Mouse (Mus musculus) T-cell, adult 2 months (primary cell): ENCODE measurements around the gene Nectin3.
"Not testable (repeated sequence)": the region's sequence is repeated elsewhere in the genome, so short reads cannot be mapped to it uniquely, and the experiment has no call there.

Experiments used
- DNase-seq: peaks from one replicate; pipeline ENCODE4 v3.0.0; 2022; ENCODE audit warnings: low spot score

Gene Nectin3

DNA sequence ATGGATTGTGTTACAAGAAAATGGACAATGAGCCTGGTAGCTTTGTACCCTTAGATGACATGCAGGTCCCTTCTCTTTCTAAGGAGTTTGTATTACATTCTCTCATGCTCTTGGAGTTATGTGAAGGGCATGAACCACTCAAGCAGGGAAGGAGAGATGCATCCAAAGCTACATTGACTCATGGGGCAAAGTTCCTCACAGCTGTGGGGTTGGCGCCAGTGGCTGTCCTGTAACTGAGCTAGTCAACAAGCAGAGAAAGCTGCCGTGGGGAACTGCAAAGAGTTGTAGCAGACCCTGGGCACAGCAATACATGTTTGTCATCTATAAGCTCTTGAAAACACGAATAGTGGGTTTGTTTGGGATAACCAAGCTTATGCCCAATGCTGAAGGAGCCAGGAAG, 82.1 kb downstream of the Nectin3 start:
- DNase-seq: no peak

DNA sequence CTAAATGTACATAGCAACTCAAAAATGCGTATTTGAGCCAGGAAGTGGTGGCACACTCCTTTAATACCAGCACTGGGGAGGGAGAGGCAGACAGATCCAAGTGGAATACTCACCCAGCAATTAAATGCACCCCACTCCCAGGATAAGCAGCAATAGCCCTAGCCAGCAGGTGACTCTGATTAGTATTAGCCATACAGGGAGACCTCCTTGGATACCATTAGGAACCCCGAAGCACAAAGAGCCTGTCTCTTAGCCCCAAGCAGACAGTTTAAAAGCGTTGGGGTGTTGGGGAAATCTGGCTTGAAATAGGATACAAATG, 87.6 kb downstream of the Nectin3 start:
- no peak for DNase-seq

DNA sequence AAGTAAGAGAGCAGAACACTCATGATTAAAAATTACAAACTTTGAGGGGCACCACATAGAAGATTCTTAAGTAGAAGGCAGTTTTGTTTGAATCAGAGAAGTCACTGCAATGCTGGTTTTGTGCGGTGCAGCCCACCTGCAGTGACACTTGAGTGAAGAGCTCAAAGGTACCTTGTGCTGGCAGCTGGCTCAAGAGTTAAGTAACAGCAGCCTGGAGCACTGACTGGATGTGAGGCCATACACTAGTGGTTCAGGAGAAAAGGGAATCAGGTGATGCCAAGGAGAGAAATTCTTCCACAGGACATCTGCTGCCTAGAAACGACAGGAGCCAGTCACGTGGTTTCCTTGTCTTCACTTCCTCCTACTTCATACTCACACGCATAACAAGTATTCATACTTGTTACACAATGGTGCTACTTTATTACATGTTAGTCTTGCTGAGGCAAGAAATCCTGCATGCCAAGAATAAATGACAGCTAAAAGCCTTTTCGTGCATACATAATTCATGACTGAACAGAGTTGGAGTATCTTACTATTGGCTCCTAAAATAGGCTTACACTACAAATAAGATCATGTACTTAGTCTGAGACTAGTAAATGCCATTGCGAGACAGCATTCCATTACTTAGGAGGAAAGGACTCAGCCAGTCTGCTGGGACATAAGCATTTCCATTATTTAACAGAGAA, 88.1 kb downstream of the Nectin3 start:
- DNase-seq: no peak

DNA sequence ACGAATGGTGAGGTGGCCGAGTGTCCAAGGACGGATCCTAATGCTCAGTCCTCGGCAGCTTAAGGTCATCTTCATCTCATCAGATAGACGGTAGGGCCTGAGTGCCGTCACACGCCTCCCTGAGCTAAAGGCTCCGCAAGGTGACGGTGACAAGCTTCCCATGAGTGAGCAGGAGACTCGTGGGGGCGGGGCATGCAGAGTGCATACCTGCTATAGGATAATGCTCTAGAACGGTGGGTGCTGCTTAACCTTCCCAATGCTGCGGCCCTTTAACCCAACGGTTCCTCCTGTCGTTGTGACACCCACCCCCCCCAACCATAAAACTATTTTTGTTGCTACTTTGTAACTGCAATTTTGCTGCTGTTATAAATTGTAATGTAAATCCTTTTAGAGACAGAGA, 90.3 kb downstream of the Nectin3 start:
- DNase-seq: no peak

DNA sequence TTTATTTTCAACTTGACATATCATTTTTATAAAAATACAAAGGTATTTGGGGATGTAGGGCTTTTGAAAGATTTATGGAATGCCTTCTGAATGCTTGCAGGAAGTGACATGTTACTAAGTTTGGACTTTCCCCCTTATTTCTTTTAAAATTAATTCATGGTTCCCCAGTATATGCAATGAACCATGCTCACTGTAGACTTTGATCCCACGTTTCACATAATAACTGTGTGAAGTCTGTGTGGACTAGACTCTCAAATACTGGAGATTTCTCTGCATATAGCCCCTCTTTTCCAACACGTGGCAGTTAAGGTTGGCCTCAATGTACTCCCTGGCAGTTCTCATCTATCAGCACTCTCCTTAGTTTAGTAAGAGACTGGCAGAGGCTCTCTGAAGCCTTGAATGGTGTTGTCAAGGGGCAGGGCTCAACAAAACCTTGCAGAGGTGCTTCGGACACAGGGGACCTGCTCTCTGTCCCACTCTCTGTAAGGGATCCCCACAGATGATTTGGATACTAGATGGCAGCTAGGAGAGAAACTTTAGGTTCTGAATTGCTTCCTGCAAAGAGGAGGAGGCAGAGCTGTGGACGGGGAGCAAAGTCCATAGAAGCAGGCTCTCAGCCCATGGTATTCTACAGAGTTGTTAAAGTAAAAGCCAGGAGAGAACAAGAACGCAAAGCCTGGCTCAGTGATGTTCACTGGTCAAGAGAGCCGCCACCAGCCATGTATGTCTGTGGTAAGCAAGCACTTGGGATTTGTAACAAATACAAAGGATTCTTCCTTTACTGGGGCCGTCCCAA, 91.3 kb downstream of the Nectin3 start:
- DNase-seq: no peak

DNA sequence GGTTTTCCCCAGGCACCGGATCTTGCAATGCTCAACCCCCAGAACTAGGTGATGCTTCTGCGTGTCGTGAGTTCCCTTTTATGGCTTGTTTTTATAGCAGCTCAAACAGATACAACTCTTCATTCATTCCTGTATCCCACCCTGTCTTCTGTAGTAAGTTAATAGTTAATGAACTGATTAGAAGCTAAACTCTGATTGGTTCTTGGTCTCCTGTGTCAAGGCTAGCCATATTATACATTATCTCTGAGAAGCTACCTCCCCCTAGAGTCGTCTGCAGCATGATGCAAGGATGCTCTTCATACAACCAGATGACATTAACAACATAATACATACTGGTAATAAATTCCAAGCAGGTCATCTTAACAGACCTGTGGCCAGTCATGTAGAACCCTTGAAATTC, 100.4 kb downstream of the Nectin3 start:
- no peak for DNase-seq

DNA sequence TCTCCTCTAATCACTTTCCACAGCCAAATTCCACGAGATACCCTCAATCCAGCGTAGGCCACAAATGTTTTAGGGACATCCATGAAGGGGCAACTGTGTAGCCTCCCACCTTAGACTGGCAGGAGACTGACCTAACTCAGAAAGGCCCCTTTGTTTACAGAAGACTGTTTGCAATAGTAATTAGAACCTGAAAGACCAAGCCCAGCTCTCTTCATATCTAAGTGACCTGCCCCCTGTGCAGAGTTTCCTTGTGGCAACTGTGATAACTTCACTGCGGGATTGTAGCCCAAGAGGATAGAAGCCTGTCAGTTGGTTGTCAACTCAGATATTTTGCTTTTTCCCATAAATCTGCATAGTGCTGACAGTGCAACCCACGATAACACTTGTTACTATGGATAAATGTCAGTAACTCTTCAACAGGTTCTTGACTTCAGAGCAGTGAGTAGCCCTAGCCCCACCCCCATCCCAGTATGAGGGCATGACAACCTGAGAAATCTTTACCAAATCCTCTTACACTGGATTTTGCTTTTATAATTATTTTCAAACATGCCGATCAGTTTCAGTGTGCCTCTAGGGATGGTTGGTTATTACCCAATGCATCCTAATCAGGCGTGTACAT, 108.8 kb downstream of the Nectin3 start:
- no peak for DNase-seq

DNA sequence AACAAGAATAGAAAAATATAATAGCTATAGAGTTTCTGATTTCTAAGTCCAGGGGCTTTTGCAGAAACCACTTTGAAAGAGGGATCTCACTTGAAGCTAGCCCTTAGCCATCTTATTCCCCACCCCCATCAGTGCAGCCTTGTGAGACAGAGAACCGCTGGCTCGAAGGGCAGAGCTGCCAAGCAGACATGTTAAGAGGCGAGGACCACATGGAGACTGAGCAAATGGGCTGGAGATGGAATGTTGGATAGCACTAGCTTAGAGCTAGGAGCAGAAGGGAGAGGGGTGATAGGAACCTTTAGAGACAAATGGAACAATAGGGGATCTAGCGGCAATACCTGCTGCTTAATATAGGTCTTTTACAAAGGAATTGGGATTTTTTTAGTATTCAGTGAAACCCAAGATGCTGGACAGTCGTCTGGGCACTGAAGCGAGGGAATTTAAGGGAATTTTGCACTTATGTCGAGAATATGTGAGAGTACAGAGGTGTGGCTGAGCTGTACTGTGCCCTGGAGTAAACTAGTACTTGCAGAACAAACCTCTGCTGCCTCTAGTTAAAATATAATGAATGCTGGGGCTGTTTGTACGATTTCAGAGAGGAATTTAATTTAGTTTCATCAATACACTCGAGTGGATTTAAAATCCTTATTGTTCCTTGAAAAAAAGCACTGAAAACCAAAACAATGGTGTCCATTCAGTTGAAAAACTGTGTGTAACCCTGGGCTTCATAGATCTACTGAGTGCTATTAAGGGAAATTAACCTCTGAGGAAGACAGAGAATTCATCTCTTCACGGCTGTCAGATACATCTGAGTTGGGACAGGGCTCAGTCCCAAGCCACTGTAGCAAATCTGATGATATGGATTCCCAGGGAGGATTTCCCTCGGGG, 109.6 kb downstream of the Nectin3 start:
- DNase-seq: no peak

DNA sequence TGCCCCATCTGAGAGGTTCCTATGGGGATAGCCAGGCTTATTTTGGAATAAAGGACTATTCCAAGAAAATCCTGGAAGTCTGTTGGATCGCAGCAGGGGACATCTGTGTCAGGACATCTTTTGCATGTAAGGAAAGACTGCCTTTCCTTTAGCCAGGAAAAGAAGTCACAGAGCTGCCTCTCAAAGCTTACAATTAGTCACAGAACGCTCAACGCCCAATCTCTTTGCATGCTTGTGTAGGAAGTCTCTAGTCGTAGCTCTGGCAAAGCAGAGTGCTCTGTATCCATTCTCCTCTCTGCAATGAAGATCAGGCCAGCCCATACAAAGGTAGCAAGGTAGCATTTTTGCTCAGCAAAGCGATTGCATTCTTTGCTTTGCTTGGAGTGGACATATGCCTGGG, 114.0 kb downstream of the Nectin3 start:
- DNase-seq: no peak

DNA sequence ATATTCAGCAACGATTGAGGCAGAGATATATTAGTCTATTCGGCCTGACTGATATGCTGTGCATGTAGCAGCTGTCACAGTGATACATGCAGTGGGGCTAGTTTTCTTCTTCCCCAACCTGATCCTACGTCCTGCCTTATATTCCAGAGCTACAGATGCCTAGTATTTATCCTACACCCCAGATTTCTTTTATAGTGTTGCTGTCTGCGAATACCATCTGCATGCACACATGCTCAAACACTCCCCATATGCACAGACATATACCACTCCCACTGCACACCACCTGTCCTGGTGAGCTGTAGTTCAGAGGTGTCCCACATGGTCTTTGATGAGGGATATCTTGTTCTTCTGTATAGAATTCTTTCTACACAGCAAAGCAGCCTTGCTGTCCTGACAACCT, 115.0 kb downstream of the Nectin3 start:
- no peak for DNase-seq

DNA sequence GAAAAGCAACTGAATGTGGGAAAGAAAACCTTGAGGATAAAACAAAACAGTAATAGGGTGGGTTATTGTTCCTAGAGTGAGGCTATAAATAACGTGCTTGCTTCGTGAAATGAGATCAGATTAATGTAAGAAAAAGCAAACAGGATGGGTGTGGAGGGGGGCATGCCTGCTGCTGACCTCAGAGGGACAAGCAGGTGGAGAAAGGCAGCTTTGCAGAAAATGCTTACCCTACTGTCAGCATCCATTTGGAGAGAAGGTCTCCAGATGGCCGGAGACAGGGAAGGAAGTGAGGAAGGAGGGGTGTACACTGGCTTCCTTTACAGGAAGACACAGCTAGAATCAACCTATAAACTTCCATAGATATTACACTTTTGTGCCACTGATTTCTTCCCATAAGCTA, 121.8 kb downstream of the Nectin3 start:
- no peak for DNase-seq

DNA sequence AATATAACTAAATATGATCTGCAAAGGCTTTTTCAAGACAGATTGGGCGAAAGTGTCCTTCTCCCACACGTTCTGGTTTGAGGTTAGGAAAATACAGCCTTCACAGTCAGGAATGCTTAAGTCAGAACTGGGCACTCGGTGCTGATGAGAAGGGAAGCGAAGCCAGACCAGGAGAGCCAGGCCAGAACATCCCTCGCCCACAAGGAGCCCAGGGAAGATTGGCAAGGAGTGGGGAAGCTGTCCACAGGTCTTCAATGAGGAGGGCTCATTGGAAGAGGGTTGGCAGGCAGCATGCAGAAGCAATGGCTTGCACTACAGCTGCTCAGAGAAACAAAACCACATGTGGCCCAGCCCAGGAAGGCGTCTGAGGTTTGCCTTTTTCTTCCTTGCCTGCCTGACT, 136.3 kb downstream of the Nectin3 start:
- DNase-seq: no peak

DNA sequence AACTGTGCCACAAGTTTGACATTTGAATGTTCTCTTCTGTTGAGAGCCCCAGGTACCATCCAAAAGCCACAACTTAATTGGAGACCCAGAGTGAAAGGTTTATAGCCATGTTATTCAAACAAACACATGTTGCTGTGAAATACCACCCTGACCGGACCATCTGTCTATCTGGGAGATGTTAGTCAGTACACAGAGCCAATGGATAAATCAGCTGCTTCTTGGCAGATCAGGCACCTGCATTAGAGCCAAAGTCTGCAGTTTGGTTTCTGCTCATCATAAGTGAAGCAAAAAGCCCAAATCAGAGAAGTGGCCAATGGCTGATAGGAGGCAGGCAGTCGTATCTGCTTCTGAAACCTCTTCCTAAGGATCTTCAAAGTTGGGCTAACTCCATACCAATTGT, 140.7 kb downstream of the Nectin3 start:
- DNase-seq: not testable (repeated sequence)

DNA sequence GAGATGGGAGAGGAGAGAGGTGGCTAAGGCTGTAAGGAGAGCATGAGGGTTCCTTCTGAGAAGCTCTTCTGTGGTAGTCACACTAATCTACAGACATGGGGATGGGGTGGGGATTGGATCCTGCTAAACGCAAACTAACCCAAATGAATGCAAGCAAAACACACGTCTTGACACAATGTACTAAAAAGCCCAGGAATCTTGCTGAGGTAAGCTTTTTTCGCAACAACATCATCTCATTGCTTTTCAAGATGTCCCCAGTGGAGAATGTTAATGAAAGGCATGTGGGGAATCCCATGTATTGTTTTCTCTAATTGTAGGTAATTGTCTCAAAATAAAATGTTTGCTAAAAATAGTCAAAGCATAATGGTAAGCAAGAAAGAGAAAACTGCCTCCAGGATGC, 141.7 kb downstream of the Nectin3 start:
- no peak for DNase-seq
